Mouse (Mus musculus): ENCODE results near the gene Slc7a1. TPM values are rescaled to one million over a fixed set of nuclear protein-coding genes. Genes with fewer than 3 reads are reported as not detected.

Gene Slc7a1
- polyA plus RNA-seq, 1 experiment: 10.6 TPM

GRCm38 (mm10) chr5:148379455-148380245 lies 20.1 kb downstream of the Slc7a1 start:
- Histone ChIP-seq H3K4me1 (ENCODE audit: control insufficient read depth, insufficient read depth, low read length) (peaks cover 2% of the 10 kb centered on the region; the same call in 1 of the 2 replicates), H3K4me3 (replicated peaks; ENCODE audit: control insufficient read depth, low read depth, low read length) (peak overlapping the region; percentile 1), H3K27ac (ENCODE audit: control insufficient read depth, insufficient read depth, low read depth, low read length, poor library complexity) (peak overlapping the region; percentile 42)
- WGBS: 14% methylated on average over 17 of the region's 17 CpGs
- TF ChIP-seq CTCF (IDR thresholded peaks at IDR 0.05; ENCODE audit: control insufficient read depth, insufficient read depth, low read length) (peak; percentile 63; the same call in 1 of the 2 replicates), POLR2A (IDR thresholded peaks at IDR 0.05; ENCODE audit: borderline replicate concordance, control insufficient read depth, low read depth, low read length) (peak; percentile 19; the same call in 1 of the 2 replicates)

- TF ChIP-seq POLR2A (IDR thresholded peaks at IDR 0.05; ENCODE audit: borderline replicate concordance, control insufficient read depth, low read depth, low read length) (no peak), CTCF (IDR thresholded peaks at IDR 0.05; ENCODE audit: control insufficient read depth, insufficient read depth, low read length) (no peak)
- Histone ChIP-seq H3K27ac (ENCODE audit: control insufficient read depth, insufficient read depth, low read depth, low read length, poor library complexity) (peak overlapping the region; percentile 36; the same call in 1 of the 2 replicates), H3K4me1 (ENCODE audit: control insufficient read depth, insufficient read depth, low read length) (peaks cover 2% of the 10 kb centered on the region; the same call in 1 of the 2 replicates), H3K4me3 (replicated peaks; ENCODE audit: control insufficient read depth, low read depth, low read length) (no peak overlapping the region)
- 86% methylated on average over 3 of the region's 3 CpGs for WGBS
Observed at GRCm38 (mm10) chr5:148378707-148379106, 21.0 kb downstream of the Slc7a1 start.

DNA sequence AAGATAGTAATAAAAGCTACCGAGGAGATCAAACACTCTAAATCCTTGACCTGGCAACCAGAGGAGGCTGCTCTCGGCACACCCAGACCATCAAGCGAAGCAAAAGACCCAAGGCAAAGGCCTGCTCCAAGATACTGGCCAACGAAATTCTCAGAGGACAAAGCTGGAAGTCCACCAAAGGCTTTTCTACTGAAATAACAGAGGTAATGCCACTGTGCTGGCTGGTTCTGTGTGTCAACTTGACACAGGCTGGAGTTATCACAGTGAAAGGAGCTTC lies 21.5 kb downstream of the Slc7a1 start:
- no peak overlapping the region for H3K27ac ChIP-seq (ENCODE audit: control insufficient read depth, insufficient read depth, low read depth, low read length, poor library complexity)
- WGBS: 74% methylated on average over 4 of the region's 4 CpGs
- TF ChIP-seq CTCF (IDR thresholded peaks at IDR 0.05; ENCODE audit: control insufficient read depth, insufficient read depth, low read length) (no peak), POLR2A (IDR thresholded peaks at IDR 0.05; ENCODE audit: borderline replicate concordance, control insufficient read depth, low read depth, low read length) (no peak)

DNA sequence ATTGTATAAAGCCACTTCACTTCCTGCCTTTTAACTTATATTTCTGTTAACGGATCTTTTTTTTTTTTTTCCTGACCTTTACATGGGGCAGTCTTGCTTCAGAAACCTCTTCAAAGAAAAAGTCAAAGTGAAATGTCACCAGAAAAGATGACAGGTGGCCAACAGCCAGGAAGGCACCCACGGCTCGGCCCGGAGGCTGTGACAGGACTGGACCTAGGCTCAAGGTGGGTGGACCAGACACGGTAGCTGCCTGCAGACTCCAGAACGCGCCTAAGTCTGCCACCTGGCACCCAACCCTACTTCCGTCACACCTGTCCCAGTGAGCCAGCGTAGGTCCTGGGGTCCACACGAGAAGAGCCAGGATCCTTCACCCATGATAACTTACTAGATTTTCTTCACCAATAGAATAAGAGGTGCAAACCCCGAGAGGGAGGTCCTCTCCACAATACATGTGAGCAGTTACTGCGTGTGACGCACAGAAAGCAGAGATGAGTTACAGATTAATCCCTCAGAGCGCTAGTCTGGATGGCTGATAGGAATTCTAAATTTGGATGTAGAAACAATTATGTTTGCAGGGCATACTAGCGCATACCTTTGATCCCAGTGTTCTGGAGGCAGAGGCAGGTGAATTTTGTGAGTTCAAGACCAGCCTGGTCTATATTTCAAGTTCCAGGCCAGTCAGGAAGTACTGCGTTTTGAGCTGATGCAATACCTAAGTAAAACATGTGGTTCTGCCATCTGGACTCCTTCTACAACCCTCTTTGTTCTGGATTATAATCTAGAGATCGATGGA lies 22.1 kb downstream of the Slc7a1 start:
- H3K4me1 ChIP-seq (ENCODE audit: control insufficient read depth, insufficient read depth, low read length): peaks cover 2% of the 10 kb centered on the region; the same call in 1 of the 2 replicates
- WGBS: 83% methylated on average over 17 of the region's 17 CpGs
- no peak overlapping the region for H3K27ac ChIP-seq (ENCODE audit: control insufficient read depth, insufficient read depth, low read depth, low read length, poor library complexity)
- TF ChIP-seq POLR2A (IDR thresholded peaks at IDR 0.05; ENCODE audit: borderline replicate concordance, control insufficient read depth, low read depth, low read length) (no peak), CTCF (IDR thresholded peaks at IDR 0.05; ENCODE audit: control insufficient read depth, insufficient read depth, low read length) (no peak)
- no peak overlapping the region for H3K4me3 ChIP-seq (replicated peaks; ENCODE audit: control insufficient read depth, low read depth, low read length)

More for the DNA sequence above, 21.5 kb downstream of the Slc7a1 start:
- H3K4me3 ChIP-seq (replicated peaks; ENCODE audit: control insufficient read depth, low read depth, low read length): no peak overlapping the region
- peaks cover 2% of the 10 kb centered on the region; the same call in 1 of the 2 replicates for H3K4me1 ChIP-seq (ENCODE audit: control insufficient read depth, insufficient read depth, low read length)

DNA sequence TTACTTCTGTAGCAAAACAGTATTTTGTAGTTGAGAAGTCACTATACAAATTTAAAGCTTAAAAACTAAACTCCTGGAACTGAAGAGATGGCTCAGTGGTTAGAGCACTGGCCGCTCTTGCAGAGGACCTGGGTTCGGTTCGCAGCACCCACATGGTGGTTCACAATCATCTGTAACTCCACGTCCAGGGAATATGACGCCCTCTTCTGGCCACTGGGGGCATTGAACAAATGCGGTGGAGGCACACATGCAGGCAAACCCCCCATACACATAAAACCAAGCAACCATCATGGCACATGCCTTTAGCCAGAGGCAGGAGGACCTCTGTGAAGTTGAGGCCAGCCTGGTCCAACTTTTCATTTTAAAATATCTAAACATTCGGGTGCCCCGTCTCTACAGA lies 23.3 kb downstream of the Slc7a1 start:
- 96% methylated on average over 8 of the region's 8 CpGs for WGBS
- no peak overlapping the region for H3K27ac ChIP-seq (ENCODE audit: control insufficient read depth, insufficient read depth, low read depth, low read length, poor library complexity)
- H3K4me1 ChIP-seq (ENCODE audit: control insufficient read depth, insufficient read depth, low read length): peaks cover 2% of the 10 kb centered on the region; the same call in 1 of the 2 replicates
- TF ChIP-seq CTCF (IDR thresholded peaks at IDR 0.05; ENCODE audit: control insufficient read depth, insufficient read depth, low read length) (no peak), POLR2A (IDR thresholded peaks at IDR 0.05; ENCODE audit: borderline replicate concordance, control insufficient read depth, low read depth, low read length) (no peak)
- no peak overlapping the region for H3K4me3 ChIP-seq (replicated peaks; ENCODE audit: control insufficient read depth, low read depth, low read length)

- whole genome bisulfite sequencing: 91% methylated on average over 12 of the region's 12 CpGs
- TF ChIP-seq POLR2A (IDR thresholded peaks at IDR 0.05; ENCODE audit: borderline replicate concordance, control insufficient read depth, low read depth, low read length) (no peak), CTCF (IDR thresholded peaks at IDR 0.05; ENCODE audit: control insufficient read depth, insufficient read depth, low read length) (peak; percentile 42)
- Histone ChIP-seq H3K4me3 (replicated peaks; ENCODE audit: control insufficient read depth, low read depth, low read length) (no peak overlapping the region), H3K27ac (ENCODE audit: control insufficient read depth, insufficient read depth, low read depth, low read length, poor library complexity) (no peak overlapping the region), H3K4me1 (ENCODE audit: control insufficient read depth, insufficient read depth, low read length) (peaks cover 2% of the 10 kb centered on the region; the same call in 1 of the 2 replicates)
Observed at GRCm38 (mm10) chr5:148375480-148375879, 24.2 kb downstream of the Slc7a1 start.

DNA sequence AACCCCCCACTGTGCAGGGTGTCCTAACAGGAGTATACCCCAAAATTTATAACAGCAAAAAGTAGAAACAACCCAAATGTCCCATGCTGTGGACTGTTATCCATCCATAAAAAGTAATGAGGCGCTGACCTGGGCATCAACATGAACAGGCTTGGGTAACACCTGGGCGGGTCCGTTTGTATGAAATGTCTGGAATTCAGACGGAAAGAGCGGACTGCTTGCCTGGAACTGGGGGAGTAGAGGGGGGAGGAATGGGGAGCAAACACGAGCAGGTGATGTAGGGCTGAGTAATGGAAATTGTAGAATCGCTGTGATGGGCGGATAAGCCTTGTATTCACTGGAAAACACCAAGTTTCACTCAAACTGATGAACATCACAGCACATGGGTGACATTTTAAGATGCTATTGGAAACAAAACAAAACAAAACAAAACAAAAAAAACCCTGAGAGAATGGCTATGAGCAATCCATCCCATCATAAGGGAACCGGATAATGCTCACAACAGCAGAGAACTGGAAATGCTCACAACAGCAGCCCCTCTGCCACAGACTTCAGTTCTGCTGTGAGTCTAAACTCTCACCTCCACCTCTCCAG lies 26.5 kb downstream of the Slc7a1 start:
- H3K4me3 ChIP-seq (replicated peaks; ENCODE audit: control insufficient read depth, low read depth, low read length): no peak overlapping the region
- TF ChIP-seq CTCF (IDR thresholded peaks at IDR 0.05; ENCODE audit: control insufficient read depth, insufficient read depth, low read length) (no peak), POLR2A (IDR thresholded peaks at IDR 0.05; ENCODE audit: borderline replicate concordance, control insufficient read depth, low read depth, low read length) (no peak)
- no peak overlapping the region for H3K27ac ChIP-seq (ENCODE audit: control insufficient read depth, insufficient read depth, low read depth, low read length, poor library complexity)
- WGBS: 93% methylated on average over 9 of the region's 9 CpGs
- H3K4me1 ChIP-seq (ENCODE audit: control insufficient read depth, insufficient read depth, low read length): no peaks in the 10 kb centered on the region

All from bone marrow, adult 2 months (tissue).